Mouse (Mus musculus) myocyte (in vitro differentiated cells): ENCODE measurements around the gene Sumo1. TPM values are rescaled to one million over a fixed set of nuclear protein-coding genes. Genes with fewer than 3 reads are reported as not detected.

Source experiments
- H3K27me3 ChIP-seq: one replicate; pipeline ENCODE4 v1.6.1; 2011; ENCODE audit not compliant: control insufficient read depth, insufficient read depth, insufficient read length
- H3K36me3 ChIP-seq: one replicate; pipeline ENCODE4 v1.6.1; 2011; ENCODE audit not compliant: control insufficient read depth, insufficient read depth
- H3K4me2 ChIP-seq: one replicate; pipeline ENCODE4 v1.6.1; 2011; ENCODE audit warnings: low read depth, control low read depth
- H3K4me3 ChIP-seq: one replicate; pipeline ENCODE4 v1.5.1; 2011; ENCODE audit warnings: mild to moderate bottlenecking, control low read depth, moderate library complexity
- H3K79me2 ChIP-seq: one replicate; pipeline ENCODE4 v1.6.1; 2011; ENCODE audit not compliant: control insufficient read depth, insufficient read depth
- H3ac ChIP-seq: one replicate; pipeline ENCODE4 v1.6.1; 2011; ENCODE audit not compliant: control insufficient read depth, insufficient read length
- CEBPB ChIP-seq: IDR thresholded peaks from 2 replicates; pipeline ENCODE4 v1.6.1; 2011; ENCODE audit warnings: mild to moderate bottlenecking, moderate library complexity; ENCODE audit not compliant: poor library complexity, insufficient read depth, severe bottlenecking
- E2F4 ChIP-seq: IDR thresholded peaks from one replicate; pipeline ENCODE4 v1.6.1; 2011; ENCODE audit warnings: mild to moderate bottlenecking, control low read depth, moderate library complexity; ENCODE audit not compliant: insufficient read depth
- MAX ChIP-seq: IDR thresholded peaks from one replicate; pipeline ENCODE4 v1.6.1; 2011; ENCODE audit warnings: low read depth, mild to moderate bottlenecking, control low read depth
- MYOD1 ChIP-seq, 3 experiments: IDR thresholded peaks; one replicate each; pipeline ENCODE4 v1.6.1; 2011; ENCODE audit warnings: control low read depth in 2 of 3, low read depth in 2 of 3, mild to moderate bottlenecking in 2 of 3, moderate library complexity in 1 of 3; ENCODE audit not compliant: insufficient read length in 2 of 3, control insufficient read depth in 1 of 3
- MYOG ChIP-seq, 3 experiments: IDR thresholded peaks; one replicate each; pipeline ENCODE4 v1.6.1; 2011; ENCODE audit warnings: control low read depth in 2 of 3, low read depth in 2 of 3, mild to moderate bottlenecking in 2 of 3; ENCODE audit not compliant: insufficient read length in 2 of 3, control insufficient read depth in 1 of 3, insufficient read depth in 1 of 3
- POLR2A ChIP-seq: IDR thresholded peaks from one replicate; pipeline ENCODE4 v1.6.1; 2011; ENCODE audit warnings: low read depth, mild to moderate bottlenecking, control low read depth, moderate library complexity; ENCODE audit not compliant: insufficient read length
- POLR2AphosphoS2 ChIP-seq: IDR thresholded peaks from one replicate; pipeline ENCODE4 v1.6.1; 2011; ENCODE audit warnings: low read depth, control low read depth; ENCODE audit not compliant: insufficient read length
- REST ChIP-seq: IDR thresholded peaks from one replicate; pipeline ENCODE4 v1.6.1; 2011; ENCODE audit warnings: mild to moderate bottlenecking, control low read depth, moderate library complexity; ENCODE audit not compliant: insufficient read depth, insufficient read length
- SRF ChIP-seq: IDR thresholded peaks from one replicate; pipeline ENCODE4 v1.6.1; 2011; ENCODE audit warnings: low read depth; ENCODE audit not compliant: control insufficient read depth, insufficient read length
- TCF12 ChIP-seq: IDR thresholded peaks from one replicate; pipeline ENCODE4 v1.6.1; 2011; ENCODE audit warnings: mild to moderate bottlenecking, control low read depth; ENCODE audit not compliant: poor library complexity, insufficient read depth, severe bottlenecking
- TCF3 ChIP-seq: IDR thresholded peaks from one replicate; pipeline ENCODE4 v1.6.1; 2011; ENCODE audit warnings: low read depth, control low read depth; ENCODE audit not compliant: insufficient read length
- USF1 ChIP-seq: IDR thresholded peaks from one replicate; pipeline ENCODE4 v1.6.1; 2011; ENCODE audit warnings: low read depth, mild to moderate bottlenecking, control low read depth, moderate library complexity
- polyA plus RNA-seq: library from polyadenylated mRNA; unstranded; fragments of >200 nt; fragmentation: generic; extraction: Trizol; gene quantifications from one replicate; pipeline ENCODE4 v1.2.1, GENCODE M21; 2012; ENCODE audit warnings: missing spikeins

Sumo1 gene
- 82.8 TPM for polyA plus RNA-seq

DNA sequence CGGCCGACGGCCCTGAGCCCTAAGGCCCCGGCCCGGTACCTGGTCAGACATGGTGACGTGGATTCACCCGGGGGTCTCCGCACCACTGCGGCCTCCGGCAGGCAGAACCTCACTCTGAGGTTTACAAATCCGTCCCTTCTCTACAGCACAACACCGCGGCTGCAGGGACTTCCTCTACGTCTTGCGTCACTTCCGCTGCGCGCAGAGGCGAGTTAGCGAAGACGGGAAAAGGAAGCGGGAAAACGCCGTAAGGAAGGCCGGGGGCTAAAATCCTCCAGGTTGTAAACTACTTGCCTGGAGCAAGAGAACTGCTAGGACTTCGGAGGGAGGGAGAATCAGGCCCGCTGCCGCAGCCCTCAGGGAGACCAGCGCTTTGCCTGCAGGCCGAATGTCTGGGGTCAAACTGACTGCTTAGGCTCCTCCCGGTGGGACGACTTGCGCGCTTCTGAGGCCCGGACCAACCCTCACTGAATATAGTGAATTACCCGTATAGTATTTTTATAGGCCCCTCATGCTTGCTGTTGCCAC is at the start of gene Sumo1:
Gene Sumo1 (minus strand): TSS at position 194 of the 528 bp plus-strand sequence.
- Histone ChIP-seq H3K79me2 (peaks cover 65% of the 10 kb centered on the region), H3K27me3 (no peaks in the 10 kb centered on the region), H3K4me3 (peak within 1 kb of the TSS; percentile 93), H3K36me3 (no peaks in the 10 kb centered on the region), H3ac (peak within 1 kb of the TSS; percentile 44), H3K4me2 (peak within 1 kb of the TSS; percentile 90)
- TF ChIP-seq CEBPB (peak; percentile 65; the same call in 1 of the 2 replicates), POLR2A (peak; percentile 78), E2F4 (peak; percentile 68), POLR2AphosphoS2 (peak; percentile 80), SRF (no peak)

- Histone ChIP-seq H3K36me3 (peaks cover 5% of the 10 kb centered on the region), H3K4me3 (no peak overlapping the region), H3ac (no peak overlapping the region), H3K79me2 (no peaks in the 10 kb centered on the region), H3K27me3 (no peaks in the 10 kb centered on the region), H3K4me2 (no peak overlapping the region)
- TF ChIP-seq REST (no peak), MYOD1 (IDR thresholded peaks at IDR 0.05; ENCODE audit: control insufficient read depth in 1 of 3, insufficient read length in 2 of 3, low read depth in 2 of 3) (no peak), POLR2A (no peak), MYOG (IDR thresholded peaks at IDR 0.05; ENCODE audit: control insufficient read depth in 1 of 3, insufficient read depth in 1 of 3, insufficient read length in 2 of 3, low read depth in 2 of 3) (no peak), TCF3 (no peak), MAX (no peak), CEBPB (no peak), POLR2AphosphoS2 (no peak), SRF (no peak), USF1 (no peak), E2F4 (no peak), TCF12 (no peak)
Measured at GRCm38 (mm10) chr1:59719900-59720299, 49.3 kb upstream of the Sumo1 start.

- Histone ChIP-seq H3K4me3 (no peak overlapping the region), H3ac (no peak overlapping the region), H3K36me3 (peaks cover 92% of the 10 kb centered on the region), H3K27me3 (no peaks in the 10 kb centered on the region), H3K79me2 (no peaks in the 10 kb centered on the region), H3K4me2 (no peak overlapping the region)
- TF ChIP-seq MYOD1 (IDR thresholded peaks at IDR 0.05; ENCODE audit: control insufficient read depth in 1 of 3, insufficient read length in 2 of 3, low read depth in 2 of 3) (no peak), E2F4 (no peak), MYOG (IDR thresholded peaks at IDR 0.05; ENCODE audit: control insufficient read depth in 1 of 3, insufficient read depth in 1 of 3, insufficient read length in 2 of 3, low read depth in 2 of 3) (no peak), POLR2AphosphoS2 (no peak), TCF3 (no peak), SRF (no peak)
Measured at GRCm38 (mm10) chr1:59701766-59702165, 31.1 kb upstream of the Sumo1 start.

- Histone ChIP-seq H3K36me3 (peaks cover 84% of the 10 kb centered on the region), H3K4me2 (no peak overlapping the region), H3ac (no peak overlapping the region), H3K79me2 (peaks cover 21% of the 10 kb centered on the region), H3K27me3 (no peaks in the 10 kb centered on the region), H3K4me3 (no peak overlapping the region)
- TF ChIP-seq MAX (no peak), TCF3 (no peak), CEBPB (no peak), SRF (no peak)
Measured at GRCm38 (mm10) chr1:59698207-59698606, 27.6 kb upstream of the Sumo1 start.

DNA sequence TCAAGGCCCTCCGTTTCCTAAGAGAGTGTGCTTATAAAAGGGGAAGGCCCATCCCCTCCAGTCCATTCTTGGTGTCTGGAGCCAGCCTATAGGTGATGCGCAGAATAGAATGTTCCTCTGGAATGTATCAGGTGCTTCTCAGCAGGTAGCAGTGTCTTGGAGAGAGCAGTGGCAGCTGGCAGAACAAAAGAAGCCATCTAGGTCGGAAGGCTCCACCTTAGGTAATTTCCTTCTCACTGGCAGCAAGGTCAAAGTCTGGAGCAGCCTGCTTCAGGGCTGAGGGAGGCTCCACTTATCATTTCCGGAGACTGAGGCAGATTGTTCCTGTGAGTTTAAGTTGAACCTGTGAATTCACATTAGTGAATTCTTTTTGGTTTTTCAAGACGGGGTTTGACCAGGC is 27.1 kb upstream of the Sumo1 start:
- TF ChIP-seq POLR2A = no peak
- TF ChIP-seq SRF = no peak
- no peak for TF ChIP-seq MAX
- TF ChIP-seq MYOD1 (IDR thresholded peaks at IDR 0.05; ENCODE audit: control insufficient read depth in 1 of 3, insufficient read length in 2 of 3, low read depth in 2 of 3) = no peak
- TF ChIP-seq MYOG (IDR thresholded peaks at IDR 0.05; ENCODE audit: control insufficient read depth in 1 of 3, insufficient read depth in 1 of 3, insufficient read length in 2 of 3, low read depth in 2 of 3) = no peak
- TF ChIP-seq POLR2AphosphoS2 = no peak
- TF ChIP-seq REST = no peak
- no peak for TF ChIP-seq USF1
- no peak for TF ChIP-seq CEBPB
- no peak for TF ChIP-seq TCF3
- TF ChIP-seq E2F4 = no peak
- no peak for TF ChIP-seq TCF12
- Histone ChIP-seq H3K27me3 (no peaks in the 10 kb centered on the region), H3ac (no peak overlapping the region), H3K4me2 (no peak overlapping the region), H3K36me3 (peaks cover 84% of the 10 kb centered on the region), H3K79me2 (peaks cover 25% of the 10 kb centered on the region), H3K4me3 (no peak overlapping the region)
